Mouse (Mus musculus): ENCODE results near the gene Faap100. TPM values are rescaled to one million over a fixed set of nuclear protein-coding genes. Genes with fewer than 3 reads are reported as not detected.
A peak's percentile ranks its signal among the peaks of the same experiment; 100 is the strongest.

Gene Faap100
- polyA plus RNA-seq, 1 experiment, result 30.3 TPM

DNA sequence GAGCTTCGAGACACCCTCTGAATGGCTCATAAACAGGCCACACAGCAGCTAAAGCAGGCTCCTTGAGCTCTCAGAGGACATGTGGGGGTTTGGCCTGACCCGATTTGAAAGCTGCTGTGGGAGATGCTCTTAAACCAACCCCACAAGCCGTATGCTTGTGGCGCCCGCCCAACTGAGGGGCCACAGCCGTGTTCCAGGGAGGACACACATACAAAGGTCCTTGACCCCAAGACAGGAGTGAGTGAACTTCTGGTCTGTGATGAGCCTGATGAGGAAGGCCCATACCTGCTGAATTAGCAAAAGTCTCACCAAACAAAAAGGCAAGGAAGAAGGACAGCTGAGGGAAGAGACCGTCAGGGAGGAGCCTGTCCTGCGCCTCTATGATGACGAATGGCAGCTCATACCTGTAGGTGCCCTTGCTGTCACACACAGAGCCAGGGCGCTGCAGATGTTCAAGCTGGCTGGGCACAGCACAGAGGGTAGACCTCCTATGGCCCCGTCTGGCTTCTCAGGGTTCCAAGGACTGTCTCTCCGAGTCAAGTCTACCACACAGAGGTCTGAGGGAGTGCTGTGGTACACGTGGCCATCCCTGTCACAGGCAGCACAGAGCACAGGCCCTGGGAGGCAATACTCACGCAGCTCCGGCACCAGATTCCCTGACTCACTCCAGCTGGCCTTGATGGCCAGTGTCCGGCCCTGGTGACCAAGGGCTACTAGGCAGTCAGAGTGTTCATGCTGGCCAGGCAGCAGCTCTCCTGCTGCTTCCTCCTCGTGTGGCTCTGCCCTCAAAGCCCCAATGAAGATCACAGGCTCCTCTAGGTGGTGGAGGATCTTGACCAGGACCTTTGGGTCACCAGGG lies 2.0 kb downstream of the Faap100 start:
- peaks cover 6% of the 10 kb centered on the region; the same call in 1 of the 2 replicates for H3K4me1 ChIP-seq (ENCODE audit: control insufficient read depth, insufficient read depth, low read length)
- no peak for DNase-seq
- H3K27me3 ChIP-seq (replicated peaks; ENCODE audit: control insufficient read depth, insufficient read depth, low read length), result no peaks in the 10 kb centered on the region
- no peak for TF ChIP-seq CTCF (conservative IDR thresholded peaks at IDR 0.05; ENCODE audit: insufficient read depth, insufficient read length, low read depth, low read length)
- WGBS, result 91% methylated on average over 17 of the region's 17 CpGs
- H3K4me3 ChIP-seq (ENCODE audit: insufficient read depth, low read depth, low read length), result no peak overlapping the region
- H3K36me3 ChIP-seq (ENCODE audit: control insufficient read depth, insufficient read depth, low read length), result no peaks in the 10 kb centered on the region
- H3K27ac ChIP-seq (ENCODE audit: insufficient read depth, low read depth, low read length), result no peak overlapping the region

DNA sequence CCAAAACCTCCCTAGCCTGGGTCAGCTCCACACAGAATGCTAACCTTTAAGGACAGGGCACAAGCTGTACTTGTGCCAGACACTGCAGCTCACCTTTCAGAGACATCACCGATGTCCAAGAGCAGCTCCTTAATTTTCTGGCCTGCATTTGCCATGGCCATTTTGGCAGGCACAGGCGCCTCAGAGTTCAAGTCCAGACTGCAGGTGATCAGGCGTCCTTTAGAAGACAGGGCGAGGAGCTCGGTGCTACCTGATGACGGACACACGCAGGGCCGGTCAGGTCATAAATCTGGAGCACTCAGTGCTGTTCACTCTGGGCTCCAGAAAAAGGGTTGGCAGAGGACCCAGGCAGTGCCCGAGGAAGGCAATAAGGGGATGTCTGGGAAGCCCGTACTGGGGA lies 3.2 kb downstream of the Faap100 start:
- no peaks in the 10 kb centered on the region for H3K27me3 ChIP-seq (replicated peaks; ENCODE audit: control insufficient read depth, insufficient read depth, low read length)
- H3K4me1 ChIP-seq (ENCODE audit: control insufficient read depth, insufficient read depth, low read length), result peaks cover 6% of the 10 kb centered on the region; the same call in 1 of the 2 replicates
- H3K36me3 ChIP-seq (ENCODE audit: control insufficient read depth, insufficient read depth, low read length), result no peaks in the 10 kb centered on the region
- 93% methylated on average over 10 of the region's 10 CpGs for WGBS
- TF ChIP-seq POLR2A (IDR thresholded peaks at IDR 0.05; ENCODE audit: low read depth, low read length), result no peak
- no peak for TF ChIP-seq CTCF (conservative IDR thresholded peaks at IDR 0.05; ENCODE audit: insufficient read depth, insufficient read length, low read depth, low read length)
- no peak overlapping the region for H3K4me3 ChIP-seq (ENCODE audit: insufficient read depth, low read depth, low read length)
- DNase-seq, result no peak
- H3K27ac ChIP-seq (ENCODE audit: insufficient read depth, low read depth, low read length), result no peak overlapping the region

DNA sequence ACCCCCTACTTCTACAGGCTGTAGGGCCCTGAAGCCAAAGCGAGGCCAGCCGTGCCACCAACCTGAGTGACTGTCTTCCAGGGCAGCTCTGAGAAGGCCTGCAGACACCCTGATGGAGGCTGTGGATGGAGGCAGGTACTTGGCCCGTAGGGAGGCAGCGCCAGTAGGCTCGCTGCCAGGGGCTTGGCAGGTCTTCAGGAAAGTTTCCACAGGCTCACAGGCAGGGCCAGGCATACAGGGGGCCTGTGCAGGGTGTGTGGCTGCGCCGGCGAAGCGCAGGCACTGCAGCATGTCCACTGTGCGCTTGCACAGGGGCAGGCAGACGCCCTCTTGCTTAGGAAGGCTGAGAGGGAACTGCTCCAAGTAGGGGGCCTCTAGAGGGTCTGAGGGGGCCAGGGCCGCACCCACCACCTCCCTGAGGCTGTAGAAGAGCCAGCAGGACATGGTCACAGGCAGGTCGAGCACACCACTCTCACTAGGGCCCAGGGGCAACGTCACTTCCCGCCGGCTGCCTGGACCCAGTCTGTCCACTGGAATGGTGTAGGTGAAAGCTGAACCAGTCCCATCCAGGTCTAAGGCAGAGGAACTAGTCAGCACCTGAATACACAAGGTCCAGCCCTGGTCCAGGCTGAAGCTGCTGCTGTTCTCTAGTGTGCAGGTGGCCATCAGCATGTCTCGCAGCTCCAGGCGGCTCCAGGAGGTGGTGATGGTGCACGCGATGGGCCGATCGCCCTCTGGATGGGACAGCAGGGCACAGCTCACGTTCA lies 4.6 kb downstream of the Faap100 start:
- Histone ChIP-seq H3K36me3 (ENCODE audit: control insufficient read depth, insufficient read depth, low read length) (no peaks in the 10 kb centered on the region), H3K4me3 (ENCODE audit: insufficient read depth, low read depth, low read length) (no peak overlapping the region), H3K27me3 (replicated peaks; ENCODE audit: control insufficient read depth, insufficient read depth, low read length) (no peaks in the 10 kb centered on the region), H3K4me1 (ENCODE audit: control insufficient read depth, insufficient read depth, low read length) (peaks cover 11% of the 10 kb centered on the region; the same call in 1 of the 2 replicates), H3K27ac (ENCODE audit: insufficient read depth, low read depth, low read length) (peak overlapping the region; percentile 8; the same call in 1 of the 2 replicates)
- WGBS, result 70% methylated on average over 23 of the region's 23 CpGs
- TF ChIP-seq POLR2A (IDR thresholded peaks at IDR 0.05; ENCODE audit: low read depth, low read length), result no peak
- no peak for TF ChIP-seq CTCF (conservative IDR thresholded peaks at IDR 0.05; ENCODE audit: insufficient read depth, insufficient read length, low read depth, low read length)
- DNase-seq, result peak; percentile 72

DNA sequence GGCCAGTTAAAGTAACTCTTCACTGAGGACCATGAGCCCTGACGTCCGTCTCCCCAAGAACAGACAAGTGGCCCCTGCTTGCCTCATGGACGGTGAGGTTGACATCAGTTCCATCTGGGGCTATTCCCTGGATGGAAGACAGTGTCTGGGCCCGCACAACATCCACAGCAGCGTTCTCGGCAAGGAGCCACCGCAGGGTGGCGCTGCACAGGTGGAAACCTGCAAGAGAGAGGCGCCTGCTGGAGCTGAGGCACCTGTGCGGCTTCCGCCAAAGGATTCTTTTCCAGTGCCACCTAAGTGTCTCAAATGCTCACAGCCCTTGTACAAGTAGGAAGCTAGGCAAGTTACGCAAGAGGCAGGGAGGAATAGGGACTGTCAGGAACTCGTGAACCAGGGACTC lies 5.5 kb downstream of the Faap100 start:
- H3K27me3 ChIP-seq (replicated peaks; ENCODE audit: control insufficient read depth, insufficient read depth, low read length), result no peaks in the 10 kb centered on the region
- H3K36me3 ChIP-seq (ENCODE audit: control insufficient read depth, insufficient read depth, low read length), result no peaks in the 10 kb centered on the region
- DNase-seq, result no peak
- TF ChIP-seq CTCF (conservative IDR thresholded peaks at IDR 0.05; ENCODE audit: insufficient read depth, insufficient read length, low read depth, low read length) (no peak), POLR2A (IDR thresholded peaks at IDR 0.05; ENCODE audit: low read depth, low read length) (no peak)
- WGBS, result 77% methylated on average over 13 of the region's 13 CpGs
- no peak overlapping the region for H3K4me3 ChIP-seq (ENCODE audit: insufficient read depth, low read depth, low read length)
- peaks cover 11% of the 10 kb centered on the region; the same call in 1 of the 2 replicates for H3K4me1 ChIP-seq (ENCODE audit: control insufficient read depth, insufficient read depth, low read length)
- H3K27ac ChIP-seq (ENCODE audit: insufficient read depth, low read depth, low read length), result no peak overlapping the region

DNA sequence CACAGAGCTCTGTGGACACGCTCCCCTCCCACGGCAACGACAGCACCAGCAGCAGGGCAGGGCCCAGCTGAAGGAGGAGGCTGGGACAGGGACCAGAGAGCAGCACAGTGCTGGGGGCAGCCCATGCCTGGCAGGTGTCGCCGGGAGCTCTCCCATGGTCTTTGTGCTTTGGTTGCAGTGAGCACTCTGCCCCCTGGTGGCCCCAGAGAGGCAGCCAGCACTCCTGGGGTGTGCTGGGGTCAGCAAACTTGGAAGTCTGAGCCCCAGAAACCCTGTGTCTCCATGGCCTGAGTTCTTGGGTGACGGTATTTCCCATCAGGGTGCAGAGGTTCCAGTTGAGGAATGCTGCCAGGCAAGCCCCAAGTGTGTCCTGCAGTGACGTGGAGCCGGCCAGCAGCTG lies 8.9 kb downstream of the Faap100 start:
- Histone ChIP-seq H3K4me1 (ENCODE audit: control insufficient read depth, insufficient read depth, low read length) (peaks cover 4% of the 10 kb centered on the region; the same call in 1 of the 2 replicates), H3K27me3 (replicated peaks; ENCODE audit: control insufficient read depth, insufficient read depth, low read length) (no peaks in the 10 kb centered on the region), H3K4me3 (ENCODE audit: insufficient read depth, low read depth, low read length) (no peak overlapping the region), H3K36me3 (ENCODE audit: control insufficient read depth, insufficient read depth, low read length) (no peaks in the 10 kb centered on the region), H3K27ac (ENCODE audit: insufficient read depth, low read depth, low read length) (no peak overlapping the region)
- WGBS, result 33% methylated on average over 8 of the region's 8 CpGs
- peak; percentile 75 for DNase-seq
- TF ChIP-seq CTCF (conservative IDR thresholded peaks at IDR 0.05; ENCODE audit: insufficient read depth, insufficient read length, low read depth, low read length) (peak; percentile 73), POLR2A (IDR thresholded peaks at IDR 0.05; ENCODE audit: low read depth, low read length) (no peak)

DNA sequence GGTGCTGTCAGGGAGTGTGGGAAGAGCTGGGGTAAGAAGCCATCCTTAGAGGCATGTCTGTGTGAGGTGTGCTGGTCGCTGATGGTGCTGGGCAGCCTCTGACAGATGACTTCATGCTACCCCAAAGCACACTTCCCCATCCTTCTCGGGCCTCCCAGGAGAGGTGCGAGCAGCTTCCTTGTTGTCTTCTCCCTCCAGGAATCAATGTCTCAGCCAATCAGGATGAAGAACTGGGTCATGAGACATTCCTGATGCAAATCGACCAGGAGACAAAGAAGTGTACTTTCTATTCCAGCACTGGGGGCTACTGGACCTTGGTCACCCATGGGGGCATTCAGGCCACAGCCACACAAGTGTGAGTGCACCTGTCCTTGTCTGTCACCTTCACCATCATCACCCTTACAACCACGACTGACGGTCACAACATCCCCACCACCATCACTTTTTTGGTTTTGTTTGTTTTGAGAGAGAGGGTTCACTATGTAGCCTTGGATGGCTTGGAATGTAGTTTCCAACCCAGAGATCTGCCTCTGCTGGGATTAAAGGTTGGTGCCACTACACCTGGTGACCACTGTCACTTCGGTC lies 12.0 kb downstream of the Faap100 start:
- WGBS, result 61% methylated on average over 7 of the region's 7 CpGs
- no peaks in the 10 kb centered on the region for H3K27me3 ChIP-seq (replicated peaks; ENCODE audit: control insufficient read depth, insufficient read depth, low read length)
- peaks cover 4% of the 10 kb centered on the region; the same call in 1 of the 2 replicates for H3K4me1 ChIP-seq (ENCODE audit: control insufficient read depth, insufficient read depth, low read length)
- no peak for DNase-seq
- no peak overlapping the region for H3K4me3 ChIP-seq (ENCODE audit: insufficient read depth, low read depth, low read length)
- H3K36me3 ChIP-seq (ENCODE audit: control insufficient read depth, insufficient read depth, low read length), result no peaks in the 10 kb centered on the region
- H3K27ac ChIP-seq (ENCODE audit: insufficient read depth, low read depth, low read length), result no peak overlapping the region
- no peak for TF ChIP-seq CTCF (conservative IDR thresholded peaks at IDR 0.05; ENCODE audit: insufficient read depth, insufficient read length, low read depth, low read length)
- no peak for TF ChIP-seq POLR2A (IDR thresholded peaks at IDR 0.05; ENCODE audit: low read depth, low read length)
